Mouse (Mus musculus) cortical plate, adult 2 months (tissue): Measurements from ENCODE around the gene Clip3.

Experiments
- CTCF ChIP-seq: fragments of 200-500 bp; IDR thresholded peaks from 2 replicates; pipeline ENCODE4 v1.5.1; 2011; ENCODE audit warnings: mild to moderate bottlenecking, control low read depth, low read length; ENCODE audit not compliant: insufficient read depth; ENCODE audit errors: extremely low read depth
- POLR2A ChIP-seq: fragments of 200-500 bp; IDR thresholded peaks from 2 replicates; pipeline ENCODE4 v1.6.1; 2011; ENCODE audit warnings: mild to moderate bottlenecking, low read length, control low read depth; ENCODE audit not compliant: insufficient read depth; ENCODE audit errors: extremely low read depth

DNA sequence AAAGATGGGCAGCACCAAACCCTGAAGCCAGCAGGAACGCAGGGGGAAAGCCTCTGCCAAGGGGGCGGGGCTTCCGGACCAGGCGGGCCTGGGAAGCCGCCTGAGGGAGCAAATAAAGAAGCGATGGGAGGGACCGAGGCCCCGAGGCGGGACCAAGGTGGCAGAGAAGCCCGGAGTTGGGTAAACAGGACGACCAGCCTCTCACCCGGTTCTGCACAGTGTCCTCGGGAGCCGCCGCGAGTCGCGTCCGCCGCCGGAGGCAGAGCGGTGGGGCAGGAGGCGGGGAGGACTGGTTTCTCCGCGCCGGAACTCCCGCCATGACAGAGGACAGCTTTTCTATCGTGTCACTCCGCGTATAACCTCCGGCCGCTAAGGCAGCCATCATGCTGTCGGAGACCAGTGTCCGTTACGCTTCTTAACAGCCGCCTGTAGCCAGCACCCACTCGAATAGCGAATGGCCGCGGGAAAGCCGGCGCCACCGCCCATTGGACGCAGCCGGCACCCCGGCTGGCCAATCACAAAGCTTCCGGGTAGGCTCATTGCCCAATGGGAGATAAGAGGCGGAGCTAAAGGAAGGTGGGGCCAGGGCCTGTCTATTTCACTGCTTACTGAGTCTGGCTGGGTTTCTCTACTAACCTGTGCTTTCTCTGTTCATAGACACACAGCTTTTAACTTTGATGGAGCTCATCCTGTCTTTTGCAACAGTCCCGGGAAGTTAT, 11.4 kb upstream of the Clip3 start, which contains the start of the genes Thap8 and Wdr62:
- no peak for TF ChIP-seq CTCF
- TF ChIP-seq POLR2A, result no peak
